Comparison of ENCODE assay signal across 13 mouse cellular contexts in genomic region chr6:71969459-71969858, GRCm38 (mm10).
DNase-seq lines count a peak whose midpoint lies in the region.
"Had no signal": no experiment of that assay in that cellular context is flagged by ENCODE, and none has a peak within 500 bp of the region (broad histone marks: within the 10 kb centered on the region; RNA-seq: fewer than 3 reads in every experiment).

No protein-coding gene starts in this region.

- DNase-seq in frontal cortex, adult 2 months (ENCODE audit: extremely low spot score in 1 of 2, low spot score in 1 of 2) = peak; percentile 31 to 63
- DNase-seq in frontal cortex, postnatal 14 days (ENCODE audit: low spot score in 2 of 2) = no peak
- DNase-seq in right cerebral cortex, adult 2 months (ENCODE audit: low spot score in 2 of 2) = peak; percentile 50 to 53
- DNase-seq in right cerebral cortex, postnatal 14 days = no peak
- DNase-seq in layer of hippocampus, postnatal 10 days (ENCODE audit: low spot score in 2 of 2) = peak; percentile 56 to 59
- peak; percentile 58 for DNase-seq in telencephalon, adult 2 months (ENCODE audit: low read depth, low spot score)
- no peak for DNase-seq in ovary, postnatal 10 days (ENCODE audit: low spot score)
- DNase-seq in cerebellum, postnatal 25 days = no peak
- DNase-seq: cerebellum, postnatal 14 days; gastrocnemius, postnatal 10 days; kidney, adult 2 months; lung, adult 18-20 months; thymus, postnatal 25 days had no signal

Comparison
In these comparisons a context has a peak if more than half of its experiments do, and no peak if none do; other contexts are left out.
1. DNase-seq: peak in frontal cortex, adult 2 months (2 of 2), right cerebral cortex, adult 2 months (2 of 2), layer of hippocampus, postnatal 10 days (2 of 2) and telencephalon, adult 2 months (single experiment); none in frontal cortex, postnatal 14 days (0 of 2), right cerebral cortex, postnatal 14 days (single experiment), ovary, postnatal 10 days (single experiment) and cerebellum, postnatal 25 days (0 of 2).